Mouse (Mus musculus) cerebellum, adult 9-10 months (tissue): ENCODE results near the gene Zfp652.

Experiments
- DNase-seq: peaks from one replicate; pipeline ENCODE4 v3.0.0; 2022

Zfp652 gene

GRCm38 (mm10) chr11:95811741-95812140, 99.3 kb downstream of the Zfp652 start:
- DNase-seq, result no peak

GRCm38 (mm10) chr11:95812224-95812623, 99.8 kb downstream of the Zfp652 start:
- DNase-seq, result no peak

GRCm38 (mm10) chr11:95814101-95814500, 101.6 kb downstream of the Zfp652 start:
- DNase-seq, result no peak

GRCm38 (mm10) chr11:95814857-95815256, 102.4 kb downstream of the Zfp652 start:
- no peak for DNase-seq

- DNase-seq, result no peak
Measured at GRCm38 (mm10) chr11:95815412-95815811, 102.9 kb downstream of the Zfp652 start.

- no peak for DNase-seq
Measured at GRCm38 (mm10) chr11:95819138-95819537, 106.7 kb downstream of the Zfp652 start.

GRCm38 (mm10) chr11:95821511-95821910, 109.0 kb downstream of the Zfp652 start:
- DNase-seq, result no peak

- no peak for DNase-seq
Measured at GRCm38 (mm10) chr11:95822437-95822836, 110.0 kb downstream of the Zfp652 start.

GRCm38 (mm10) chr11:95824071-95824876, 111.8 kb downstream of the Zfp652 start, which contains the start of gene Phospho1:
Gene Phospho1, plus strand, starts transcription at chr11:95824499.
- DNase-seq, result peak; percentile 92

- peak; percentile 83 for DNase-seq
Measured at GRCm38 (mm10) chr11:95824877-95825243, 112.4 kb downstream of the Zfp652 start.

- no peak for DNase-seq
Measured at GRCm38 (mm10) chr11:95825625-95826024, 113.2 kb downstream of the Zfp652 start.

- no peak for DNase-seq
Measured at GRCm38 (mm10) chr11:95826317-95827167, 114.1 kb downstream of the Zfp652 start.

GRCm38 (mm10) chr11:95827168-95827447, 114.6 kb downstream of the Zfp652 start:
- DNase-seq, result no peak

GRCm38 (mm10) chr11:95827464-95828085, 115.1 kb downstream of the Zfp652 start:
- peak; percentile 81 for DNase-seq

- no peak for DNase-seq
Measured at GRCm38 (mm10) chr11:95828181-95828964, 115.9 kb downstream of the Zfp652 start.

- DNase-seq, result no peak
Measured at GRCm38 (mm10) chr11:95829526-95830050, 117.1 kb downstream of the Zfp652 start.

- no peak for DNase-seq
Measured at GRCm38 (mm10) chr11:95830411-95831275, 118.2 kb downstream of the Zfp652 start.

GRCm38 (mm10) chr11:95831276-95831619, 118.8 kb downstream of the Zfp652 start:
- DNase-seq, result no peak

- no peak for DNase-seq
Measured at GRCm38 (mm10) chr11:95831641-95832040, 119.2 kb downstream of the Zfp652 start.

GRCm38 (mm10) chr11:95832129-95833005, 119.9 kb downstream of the Zfp652 start:
- no peak for DNase-seq
